Mouse (Mus musculus): ENCODE measurements around the gene Alkbh3. TPM values are rescaled to one million over a fixed set of nuclear protein-coding genes. Genes with fewer than 3 reads are reported as not detected.

The Alkbh3 gene
- polyA plus RNA-seq, 1 experiment from 2014 or later, result 29.4 TPM

DNA sequence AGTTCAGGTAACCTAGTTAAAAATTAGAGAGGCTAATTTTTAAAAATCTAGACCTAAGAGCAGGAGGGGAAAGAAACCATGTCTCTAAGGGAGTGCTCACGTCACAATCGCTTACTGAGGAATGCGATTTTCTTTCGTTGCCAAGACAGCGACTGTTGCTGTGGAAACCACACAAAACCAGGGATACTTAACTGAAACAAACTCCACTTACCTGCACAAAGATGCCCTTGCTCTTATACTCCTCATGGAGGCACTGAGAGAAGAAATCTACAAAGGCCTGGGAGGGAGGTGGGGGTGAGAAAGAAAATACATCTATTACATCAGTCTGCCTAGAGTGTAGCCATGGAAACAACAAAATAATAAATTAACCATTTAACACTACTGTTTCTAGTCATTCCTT lies 33.1 kb upstream of the Alkbh3 start:
- H3K27me3 ChIP-seq, result no peaks in the 10 kb centered on the region
- WGBS (ENCODE audit: insufficient replicate concordance), result 77% methylated on average over 5 of the region's 5 CpGs

DNA sequence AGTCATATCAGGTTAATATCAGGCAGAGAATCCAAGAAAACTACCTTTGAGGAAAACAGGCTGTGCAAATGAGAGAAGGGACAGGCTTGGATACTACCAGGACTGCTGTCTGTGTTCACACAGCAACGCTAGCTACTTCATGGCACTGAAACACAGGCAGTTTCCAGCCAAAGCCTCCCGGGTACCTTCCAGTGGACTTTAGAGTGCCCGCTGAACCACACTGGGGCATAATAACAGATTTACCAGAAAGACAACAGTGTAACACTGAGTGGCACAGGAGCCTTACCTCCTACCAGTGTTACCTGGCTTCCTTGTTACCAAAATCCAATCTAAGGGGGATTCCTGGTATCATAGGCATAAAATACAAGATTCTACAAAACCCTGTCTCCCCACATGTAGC lies 31.9 kb upstream of the Alkbh3 start:
- Histone ChIP-seq H3K4me2 (no peak overlapping the region), H3K4me1 (replicated peaks) (no peaks in the 10 kb centered on the region; the same call in 1 of the 2 replicates), H3K36me3 (replicated peaks) (peaks cover 5% of the 10 kb centered on the region; the same call in 1 of the 2 replicates), H3K9ac (no peak overlapping the region), H3K27me3 (no peaks in the 10 kb centered on the region), H3K4me3 (replicated peaks) (no peak overlapping the region), H3K9me3 (replicated peaks) (no peaks in the 10 kb centered on the region), H3K27ac (replicated peaks) (no peak overlapping the region)
- ATAC-seq (ENCODE audit: insufficient read depth), result no peak
- WGBS (ENCODE audit: insufficient replicate concordance), result 82% methylated on average over 3 of the region's 3 CpGs

More for the DNA sequence above, 33.1 kb upstream of the Alkbh3 start:
- H3K9ac ChIP-seq, result no peak overlapping the region
- H3K4me3 ChIP-seq (replicated peaks), result no peak overlapping the region
- no peaks in the 10 kb centered on the region for H3K9me3 ChIP-seq (replicated peaks)
- no peak for ATAC-seq (ENCODE audit: insufficient read depth)
- no peak overlapping the region for H3K4me2 ChIP-seq
- H3K4me1 ChIP-seq (replicated peaks), result no peaks in the 10 kb centered on the region; the same call in 1 of the 2 replicates
- H3K27ac ChIP-seq (replicated peaks), result no peak overlapping the region
- H3K36me3 ChIP-seq (replicated peaks), result peaks cover 5% of the 10 kb centered on the region; the same call in 1 of the 2 replicates

DNA sequence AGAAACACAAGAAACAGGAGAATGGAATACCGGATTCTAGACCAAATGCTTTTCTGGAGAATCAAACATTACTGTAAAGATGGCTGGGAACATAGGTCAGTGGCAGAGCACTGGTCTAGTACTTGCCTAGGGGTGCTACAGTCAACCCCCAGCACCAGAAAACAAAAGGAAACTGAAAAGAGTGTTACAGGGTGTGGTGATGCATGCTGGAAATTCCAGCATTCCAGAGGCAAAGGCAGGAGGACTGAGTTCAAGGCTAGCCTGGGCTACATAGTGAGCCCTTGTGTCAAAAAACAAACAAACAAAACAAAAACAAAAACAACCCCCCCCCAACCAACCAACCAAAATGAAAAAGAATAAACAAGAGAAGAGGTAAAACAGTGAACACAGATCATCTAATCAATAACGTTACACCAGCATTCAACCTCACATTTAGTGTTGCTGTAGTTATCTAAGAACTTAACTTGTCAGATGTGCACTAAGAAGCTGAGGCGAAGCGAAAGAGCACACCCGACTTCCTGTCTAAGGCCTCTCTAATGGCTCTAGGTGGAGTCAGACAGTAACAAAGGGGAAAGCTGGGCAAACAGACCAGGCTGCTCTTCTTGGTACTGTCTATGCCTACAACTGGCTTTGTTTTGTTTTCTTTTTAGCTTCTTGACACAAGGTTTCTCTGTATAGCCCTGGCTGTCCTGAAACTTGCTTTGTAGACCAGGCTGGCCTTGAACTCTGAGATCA lies 30.0 kb upstream of the Alkbh3 start:
- WGBS (ENCODE audit: insufficient replicate concordance), result 67% methylated on average over 5 of the region's 5 CpGs

DNA sequence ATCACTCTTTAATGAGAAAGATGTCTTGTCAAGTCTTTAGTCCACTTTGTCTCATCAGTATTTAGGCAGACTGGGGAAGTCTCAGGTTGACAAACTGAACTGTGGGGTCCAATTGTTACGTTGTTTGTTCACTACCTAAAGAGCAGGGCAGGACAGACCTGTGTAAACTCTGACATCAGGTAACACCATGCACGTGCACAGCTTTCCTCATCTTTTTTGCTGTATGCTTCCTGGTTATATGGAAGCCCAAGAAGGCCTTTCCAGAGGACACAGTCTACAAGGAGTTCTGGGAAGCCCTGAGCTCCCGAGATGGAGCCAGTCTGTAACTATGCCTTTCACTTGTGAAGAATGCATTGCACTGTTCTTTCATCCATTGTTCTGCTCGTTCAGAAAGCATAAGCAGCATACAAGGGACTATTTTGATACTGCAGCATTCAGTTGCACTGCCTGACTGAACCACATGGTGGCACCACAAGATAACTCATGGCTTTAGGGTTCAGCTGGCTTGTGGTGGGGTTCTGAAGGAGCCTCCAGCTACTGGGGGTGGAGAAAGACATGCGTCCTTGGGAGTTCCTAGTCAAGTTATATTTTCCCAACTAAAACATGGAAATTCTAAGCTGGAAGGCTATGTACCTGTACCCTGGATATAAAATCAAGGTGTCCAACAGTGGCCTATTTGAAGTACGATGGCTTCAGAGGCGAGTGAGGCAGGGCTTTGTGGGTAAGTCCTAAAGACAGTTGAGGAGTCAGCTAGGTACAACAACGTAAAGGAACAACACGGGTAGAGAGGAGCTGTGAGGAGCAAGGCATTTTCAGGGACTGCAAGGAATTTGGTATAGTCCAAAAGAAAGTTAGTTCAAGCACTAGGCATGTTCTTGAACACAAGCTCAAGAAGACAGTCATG lies 25.1 kb upstream of the Alkbh3 start:
- H3K27ac ChIP-seq (replicated peaks), result no peak overlapping the region
- H3K9me3 ChIP-seq (replicated peaks), result no peaks in the 10 kb centered on the region
- 60% methylated on average over 9 of the region's 9 CpGs for WGBS (ENCODE audit: insufficient replicate concordance)
- no peak overlapping the region for H3K4me3 ChIP-seq (replicated peaks)
- no peaks in the 10 kb centered on the region; the same call in 1 of the 2 replicates for H3K36me3 ChIP-seq (replicated peaks)
- no peaks in the 10 kb centered on the region for H3K4me1 ChIP-seq (replicated peaks)
- no peak overlapping the region for H3K9ac ChIP-seq
- H3K4me2 ChIP-seq, result no peak overlapping the region
- no peak for ATAC-seq (ENCODE audit: insufficient read depth)
- H3K27me3 ChIP-seq, result no peaks in the 10 kb centered on the region

More for the DNA sequence above, 30.0 kb upstream of the Alkbh3 start:
- no peak overlapping the region for H3K9ac ChIP-seq
- ATAC-seq (ENCODE audit: insufficient read depth), result no peak
- H3K4me2 ChIP-seq, result no peak overlapping the region
- H3K9me3 ChIP-seq (replicated peaks), result no peaks in the 10 kb centered on the region
- H3K36me3 ChIP-seq (replicated peaks), result peaks cover 5% of the 10 kb centered on the region; the same call in 1 of the 2 replicates
- no peaks in the 10 kb centered on the region; the same call in 1 of the 2 replicates for H3K4me1 ChIP-seq (replicated peaks)
- H3K27me3 ChIP-seq, result no peaks in the 10 kb centered on the region
- no peak overlapping the region for H3K27ac ChIP-seq (replicated peaks)
- H3K4me3 ChIP-seq (replicated peaks), result no peak overlapping the region

DNA sequence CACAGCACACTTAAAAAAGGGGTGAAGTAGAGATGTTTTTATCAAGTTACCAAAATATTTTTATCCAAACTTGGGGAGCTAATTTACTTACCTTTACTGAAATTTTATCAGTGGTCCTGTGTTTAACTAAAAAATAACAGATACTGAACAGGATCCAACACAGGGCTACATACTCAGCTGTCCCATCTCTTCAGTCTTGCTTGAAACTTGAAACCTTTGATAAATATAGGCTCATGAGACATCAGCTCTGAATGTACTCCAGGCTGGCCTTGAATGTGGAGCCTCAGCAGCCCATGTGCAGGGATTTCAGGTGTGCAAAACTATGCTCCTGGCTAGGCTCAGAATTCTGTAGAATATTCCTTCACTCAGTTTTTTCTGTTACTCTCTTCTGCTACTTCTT lies 20.0 kb upstream of the Alkbh3 start:
- H3K9me3 ChIP-seq (replicated peaks), result no peaks in the 10 kb centered on the region
- no peak overlapping the region for H3K27ac ChIP-seq (replicated peaks)
- no peaks in the 10 kb centered on the region for H3K4me1 ChIP-seq (replicated peaks)
- no peaks in the 10 kb centered on the region for H3K27me3 ChIP-seq
- ATAC-seq (ENCODE audit: insufficient read depth), result no peak
- no peak overlapping the region for H3K4me3 ChIP-seq (replicated peaks)
- H3K4me2 ChIP-seq, result no peak overlapping the region
- no peak overlapping the region for H3K9ac ChIP-seq
- no peaks in the 10 kb centered on the region; the same call in 1 of the 2 replicates for H3K36me3 ChIP-seq (replicated peaks)

DNA sequence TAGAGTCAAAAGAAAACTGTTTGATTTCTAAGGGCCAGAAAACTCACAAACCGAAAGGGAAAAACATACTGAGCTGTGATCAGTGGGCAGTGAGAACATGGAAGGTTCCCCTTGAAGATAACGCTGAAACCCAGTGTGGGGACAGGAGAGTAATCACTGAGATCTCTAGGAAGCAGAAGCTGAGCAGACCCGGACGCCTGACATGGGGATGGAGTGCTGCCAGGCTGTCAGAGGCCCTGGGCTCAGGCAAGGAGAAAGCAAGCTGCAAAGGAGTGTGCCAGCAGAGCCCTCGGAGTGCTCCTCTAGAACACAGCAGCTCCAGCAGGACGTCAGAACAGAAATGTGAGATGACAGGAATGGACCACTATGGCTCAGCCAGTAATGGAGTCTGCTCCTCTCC lies 14.0 kb upstream of the Alkbh3 start:
- ATAC-seq (ENCODE audit: insufficient read depth), result no peak
- Histone ChIP-seq H3K4me1 (replicated peaks) (no peaks in the 10 kb centered on the region), H3K27ac (replicated peaks) (no peak overlapping the region), H3K9ac (no peak overlapping the region), H3K9me3 (replicated peaks) (no peaks in the 10 kb centered on the region), H3K4me2 (no peak overlapping the region), H3K4me3 (replicated peaks) (no peak overlapping the region), H3K27me3 (no peaks in the 10 kb centered on the region), H3K36me3 (replicated peaks) (no peaks in the 10 kb centered on the region)
- 31% methylated on average over 6 of the region's 6 CpGs for WGBS (ENCODE audit: insufficient replicate concordance)

DNA sequence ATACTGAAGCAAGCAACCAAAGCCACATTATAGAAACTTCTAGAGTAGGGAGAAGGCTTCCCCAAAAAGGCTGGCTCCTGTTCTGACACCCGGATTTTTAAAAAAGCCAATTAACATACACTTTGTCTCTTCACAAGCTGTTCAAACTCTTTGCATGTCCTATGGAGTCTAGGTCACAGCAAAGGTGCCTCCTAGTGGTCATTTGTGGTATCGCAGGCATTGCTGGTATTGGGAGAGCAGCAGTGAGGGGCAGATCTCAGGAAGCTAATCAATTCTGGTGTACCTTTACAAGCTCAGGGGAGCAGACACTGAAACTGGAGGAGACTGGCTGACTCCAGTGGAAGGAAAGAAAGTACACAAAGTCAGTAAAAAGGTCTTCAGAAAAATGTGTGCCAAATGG lies 8.3 kb downstream of the Alkbh3 start:
- Histone ChIP-seq H3K4me1 (replicated peaks) (no peaks in the 10 kb centered on the region), H3K4me2 (no peak overlapping the region), H3K9ac (no peak overlapping the region), H3K27ac (replicated peaks) (no peak overlapping the region), H3K9me3 (replicated peaks) (no peaks in the 10 kb centered on the region), H3K27me3 (no peaks in the 10 kb centered on the region), H3K36me3 (replicated peaks) (peaks cover 80% of the 10 kb centered on the region), H3K4me3 (replicated peaks) (no peak overlapping the region)
- no peak for ATAC-seq (ENCODE audit: insufficient read depth)
- 7% methylated on average over 2 of the region's 2 CpGs for WGBS (ENCODE audit: insufficient replicate concordance)

DNA sequence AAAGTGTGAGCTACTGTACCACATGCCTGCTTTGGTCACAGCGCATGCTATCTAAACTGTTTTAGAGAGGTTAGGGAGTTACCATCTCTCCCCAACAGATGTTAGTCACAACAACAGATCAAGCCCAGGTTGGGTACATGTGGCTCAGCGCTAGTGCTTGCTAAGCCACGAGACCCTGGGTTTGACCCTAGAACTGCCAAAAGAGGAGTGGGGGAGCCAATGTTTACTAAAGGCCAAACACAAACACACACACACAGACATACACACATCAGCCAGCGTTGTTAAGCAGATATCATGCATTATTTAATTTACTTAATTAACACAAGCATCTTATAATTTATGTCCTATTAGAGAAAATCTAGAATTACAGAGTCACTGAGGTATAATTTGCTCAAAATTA lies 8.7 kb downstream of the Alkbh3 start:
- Histone ChIP-seq H3K9me3 (replicated peaks) (no peaks in the 10 kb centered on the region), H3K27ac (replicated peaks) (no peak overlapping the region), H3K4me2 (no peak overlapping the region), H3K9ac (no peak overlapping the region), H3K4me3 (replicated peaks) (no peak overlapping the region), H3K27me3 (no peaks in the 10 kb centered on the region), H3K4me1 (replicated peaks) (no peaks in the 10 kb centered on the region), H3K36me3 (replicated peaks) (peaks cover 80% of the 10 kb centered on the region)
- WGBS (ENCODE audit: insufficient replicate concordance), result 71% methylated on average over 4 of the region's 4 CpGs
- ATAC-seq (ENCODE audit: insufficient read depth), result no peak

DNA sequence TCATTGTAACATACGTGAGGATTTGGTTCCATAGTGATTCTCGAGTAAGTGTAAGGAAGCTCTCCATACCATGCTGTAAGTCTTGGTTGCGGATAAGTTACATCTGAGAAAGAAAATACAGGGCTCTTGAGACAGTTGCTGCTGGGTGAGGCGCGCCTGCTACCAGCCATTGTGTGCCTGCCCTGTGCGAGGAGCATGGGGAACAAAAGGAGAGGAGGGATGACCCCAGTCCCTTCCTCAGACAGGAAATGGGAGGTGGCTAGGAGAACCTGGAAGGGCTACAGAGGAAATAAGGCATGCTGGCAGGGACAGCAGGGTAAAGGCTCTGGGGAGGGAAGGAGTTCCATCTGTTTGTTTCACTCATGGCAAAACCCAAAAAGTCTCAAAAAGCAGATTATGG lies 9.2 kb downstream of the Alkbh3 start:
- no peaks in the 10 kb centered on the region for H3K27me3 ChIP-seq
- H3K27ac ChIP-seq (replicated peaks), result no peak overlapping the region
- WGBS (ENCODE audit: insufficient replicate concordance), result 76% methylated on average over 6 of the region's 6 CpGs
- H3K36me3 ChIP-seq (replicated peaks), result peaks cover 77% of the 10 kb centered on the region
- no peak overlapping the region for H3K4me2 ChIP-seq
- no peak overlapping the region for H3K4me3 ChIP-seq (replicated peaks)
- no peaks in the 10 kb centered on the region for H3K9me3 ChIP-seq (replicated peaks)
- H3K4me1 ChIP-seq (replicated peaks), result no peaks in the 10 kb centered on the region
- no peak overlapping the region for H3K9ac ChIP-seq
- ATAC-seq (ENCODE audit: insufficient read depth), result no peak

DNA sequence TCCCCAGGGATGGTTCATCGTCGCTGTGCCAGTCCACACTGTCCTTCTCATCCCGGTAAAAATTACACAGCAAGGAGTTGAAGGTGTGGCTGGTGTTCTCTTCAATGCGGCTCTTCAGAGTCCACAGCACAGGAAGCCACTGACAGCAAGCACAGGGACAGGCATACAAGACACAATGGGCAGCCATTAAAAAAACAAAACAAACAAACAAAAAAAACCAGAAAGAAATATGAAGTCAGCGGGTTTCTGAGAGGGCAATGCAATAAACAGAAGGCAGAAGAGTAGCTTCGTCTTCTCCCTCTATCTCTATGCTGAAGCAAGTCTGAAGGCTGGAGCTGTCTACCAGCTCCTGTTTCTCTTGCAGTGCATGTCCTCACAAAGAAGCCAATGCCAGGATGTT lies 14.4 kb downstream of the Alkbh3 start, which contains the start of gene Gm27027:
TSS of gene Gm27027 (minus strand) at position 101 of the 400 bp plus-strand sequence.
- Histone ChIP-seq H3K36me3 (replicated peaks) (peaks cover 84% of the 10 kb centered on the region), H3K9ac (no peak within 1 kb of the TSS)

DNA sequence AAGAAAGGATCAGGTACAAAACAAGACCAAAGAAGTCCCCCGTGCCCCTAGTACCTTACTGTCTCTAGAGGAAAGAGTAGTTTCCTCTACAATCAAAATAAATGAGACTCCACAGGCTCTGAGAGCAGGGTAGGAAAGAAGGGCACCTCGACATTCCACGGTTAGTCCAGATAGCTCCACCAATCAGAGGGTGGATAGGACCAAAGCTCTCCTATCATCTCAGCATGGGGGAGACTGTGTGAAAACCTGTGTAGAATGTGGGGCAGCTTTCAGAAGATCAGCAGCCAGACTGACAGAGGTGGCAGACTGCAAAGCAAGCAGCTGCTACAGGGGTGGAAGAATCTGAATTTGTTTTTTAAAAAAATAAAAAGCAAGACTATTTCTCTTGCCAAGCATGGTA lies 17.8 kb downstream of the Alkbh3 start:
- H3K9me3 ChIP-seq (replicated peaks), result no peaks in the 10 kb centered on the region
- WGBS (ENCODE audit: insufficient replicate concordance), result 59% methylated on average over 3 of the region's 3 CpGs
- H3K27ac ChIP-seq (replicated peaks), result no peak overlapping the region
- no peak overlapping the region for H3K9ac ChIP-seq
- no peaks in the 10 kb centered on the region for H3K4me1 ChIP-seq (replicated peaks)
- H3K4me2 ChIP-seq, result no peak overlapping the region
- no peak overlapping the region for H3K4me3 ChIP-seq (replicated peaks)
- ATAC-seq (ENCODE audit: insufficient read depth), result no peak
- peaks cover 83% of the 10 kb centered on the region for H3K36me3 ChIP-seq (replicated peaks)
- no peaks in the 10 kb centered on the region for H3K27me3 ChIP-seq

More for the DNA sequence above, 14.4 kb downstream of the Alkbh3 start, which contains the start of gene Gm27027:
- WGBS (ENCODE audit: insufficient replicate concordance), result 78% methylated on average over 6 of the region's 6 CpGs
- Histone ChIP-seq H3K4me1 (replicated peaks) (no peaks in the 10 kb centered on the region), H3K27ac (replicated peaks) (no peak within 1 kb of the TSS), H3K9me3 (replicated peaks) (no peaks in the 10 kb centered on the region), H3K27me3 (no peaks in the 10 kb centered on the region), H3K4me3 (replicated peaks) (no peak within 1 kb of the TSS), H3K4me2 (no peak within 1 kb of the TSS)
- ATAC-seq (ENCODE audit: insufficient read depth), result no peak

Measured in liver, embryonic 15.5 days (tissue).